Mouse (Mus musculus): Measurements from ENCODE around the gene Oasl1.

DNA sequence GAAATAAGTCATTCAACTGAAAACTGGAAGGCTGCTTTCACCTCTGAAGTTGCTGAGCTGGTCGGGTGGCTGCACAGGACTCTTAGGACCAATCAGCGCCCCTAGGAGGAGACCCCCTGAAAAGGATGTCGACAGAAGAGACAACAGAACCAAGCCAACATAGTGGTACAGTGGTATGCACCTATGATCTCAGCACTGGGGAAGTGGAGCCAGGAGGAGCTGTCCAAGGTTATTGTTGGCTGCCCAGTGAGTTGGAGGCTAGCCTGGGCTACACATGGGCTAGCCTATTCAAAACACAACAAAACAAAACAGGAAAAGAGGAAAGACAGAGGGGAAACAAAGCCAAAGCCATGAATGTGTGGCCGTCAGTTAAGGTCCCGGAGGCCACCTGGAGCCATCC, 35.0 kb downstream of the Oasl1 start:
- no peak for TF ChIP-seq CTCF (IDR thresholded peaks at IDR 0.05; ENCODE audit: borderline replicate concordance, control insufficient read depth, extremely low read depth, insufficient read depth, low read length, poor library complexity)
- TF ChIP-seq POLR2A (IDR thresholded peaks at IDR 0.05; ENCODE audit: control insufficient read depth, extremely low read depth, insufficient read depth, low read length, poor library complexity): no peak
